Mouse (Mus musculus) gastrocnemius, postnatal 10 days (tissue): Measurements from ENCODE around the gene Olfr481. TPM values are rescaled to one million over a fixed set of nuclear protein-coding genes. Genes with fewer than 3 reads are reported as not detected.

Experiments
- DNase-seq: peaks from one replicate; pipeline ENCODE4 v3.0.0; 2021; ENCODE audit warnings: mixed read lengths
- long read RNA-seq, 2 experiments: library from polyadenylated mRNA; stranded (forward); transcript quantifications; one replicate each; pipeline ENCODE4 v2.0.0; 2021
- total RNA-seq, 2 experiments: library from RNA; stranded (reverse); gene quantifications; 2 replicates each; pipeline ENCODE4 v1.2.3; 2021

Olfr481 gene
- total RNA-seq: not detected
- long read RNA-seq, experiment 1: 0 reads
- long read RNA-seq, experiment 2: 0 reads

GRCm38 (mm10) chr7:108079555-108079954, at the start of gene Olfr481:
Gene Olfr481 (plus strand): TSS chr7:108079855.
- DNase-seq: no peak

GRCm38 (mm10) chr7:108033889-108034288, 45.8 kb upstream of the Olfr481 start, which contains the start of gene Olfr478:
Gene Olfr478 (minus strand): TSS chr7:108033989.
- no peak for DNase-seq

GRCm38 (mm10) chr7:108050393-108050792, 29.3 kb upstream of the Olfr481 start, which contains the start of gene Olfr479:
Gene Olfr479 (plus strand): TSS chr7:108050693.
- DNase-seq: no peak

GRCm38 (mm10) chr7:108067246-108067645, 12.4 kb upstream of the Olfr481 start, which contains the start of gene Olfr480:
Gene Olfr480 (minus strand): TSS chr7:108067346.
- no peak for DNase-seq

- no peak for DNase-seq
Observed at GRCm38 (mm10) chr7:108097486-108097885, 17.8 kb downstream of the Olfr481 start, which contains the start of gene Olfr482. Gene Olfr482 (minus strand): TSS chr7:108097586.

- DNase-seq: no peak
Observed at GRCm38 (mm10) chr7:108100549-108100948, 20.9 kb downstream of the Olfr481 start, which contains the start of gene Olfr483. Gene Olfr483 (plus strand): TSS chr7:108100849.

- no peak for DNase-seq
Observed at GRCm38 (mm10) chr7:108120681-108121080, 41.0 kb downstream of the Olfr481 start.

- no peak for DNase-seq
Observed at GRCm38 (mm10) chr7:108121416-108121815, 41.8 kb downstream of the Olfr481 start.

GRCm38 (mm10) chr7:108127349-108127748, 47.7 kb downstream of the Olfr481 start, which contains the start of gene Olfr484:
Gene Olfr484 (minus strand): TSS chr7:108127449.
- DNase-seq: no peak

Other genes with a start within 250 kb of the Olfr481 start
- not detected for gene Olfr470, start 232.4 kb upstream of the Olfr481 start, total RNA-seq
- under 1 TPM in 1 of 2 experiments, not detected in 1; 0.05 TPM for gene Olfr472, start 182.0 kb upstream of the Olfr481 start, total RNA-seq
- not detected for gene Olfr473, start 149.4 kb upstream of the Olfr481 start, total RNA-seq
- not detected for gene Olfr474, start 125.2 kb upstream of the Olfr481 start, total RNA-seq
- gene Olfr476, start 115.1 kb upstream of the Olfr481 start, total RNA-seq: not detected
- gene Olfr477, start 93.2 kb upstream of the Olfr481 start, total RNA-seq: not detected
- gene Olfr478, start 45.9 kb upstream of the Olfr481 start, total RNA-seq: not detected
- gene Olfr479, start 29.2 kb upstream of the Olfr481 start, total RNA-seq: not detected
- gene Olfr480, start 12.5 kb upstream of the Olfr481 start, total RNA-seq: not detected
- 1 to 10 TPM in 1 of 2 experiments, under 1 TPM in 1; 0.63 to 1.0 TPM for gene Olfr482, start 17.7 kb downstream of the Olfr481 start, total RNA-seq
- gene Olfr483, start 21.0 kb downstream of the Olfr481 start, total RNA-seq: not detected
- gene Olfr484, start 47.6 kb downstream of the Olfr481 start, total RNA-seq: not detected
- not detected for gene Olfr485, start 80.0 kb downstream of the Olfr481 start, total RNA-seq
- gene Olfr486, start 92.9 kb downstream of the Olfr481 start, total RNA-seq: not detected
- gene Olfr487, start 134.8 kb downstream of the Olfr481 start, total RNA-seq: not detected
- gene Olfr488, start 178.5 kb downstream of the Olfr481 start, total RNA-seq: not detected
- gene Olfr490, start 209.1 kb downstream of the Olfr481 start, total RNA-seq: not detected
- gene Olfr491, start 233.6 kb downstream of the Olfr481 start, total RNA-seq: not detected
- gene Olfr492, start 243.8 kb downstream of the Olfr481 start, total RNA-seq: not detected